Mouse (Mus musculus): ENCODE measurements at regions not wholly inside any gene's neighbourhood (a gene's known extent, or its start where the extent isn't known, plus 50 kb on each side); places are given as distances from the start of the nearest gene placed in this dataset.
A peak's percentile ranks its signal among the peaks of the same experiment; 100 is the strongest.

DNA sequence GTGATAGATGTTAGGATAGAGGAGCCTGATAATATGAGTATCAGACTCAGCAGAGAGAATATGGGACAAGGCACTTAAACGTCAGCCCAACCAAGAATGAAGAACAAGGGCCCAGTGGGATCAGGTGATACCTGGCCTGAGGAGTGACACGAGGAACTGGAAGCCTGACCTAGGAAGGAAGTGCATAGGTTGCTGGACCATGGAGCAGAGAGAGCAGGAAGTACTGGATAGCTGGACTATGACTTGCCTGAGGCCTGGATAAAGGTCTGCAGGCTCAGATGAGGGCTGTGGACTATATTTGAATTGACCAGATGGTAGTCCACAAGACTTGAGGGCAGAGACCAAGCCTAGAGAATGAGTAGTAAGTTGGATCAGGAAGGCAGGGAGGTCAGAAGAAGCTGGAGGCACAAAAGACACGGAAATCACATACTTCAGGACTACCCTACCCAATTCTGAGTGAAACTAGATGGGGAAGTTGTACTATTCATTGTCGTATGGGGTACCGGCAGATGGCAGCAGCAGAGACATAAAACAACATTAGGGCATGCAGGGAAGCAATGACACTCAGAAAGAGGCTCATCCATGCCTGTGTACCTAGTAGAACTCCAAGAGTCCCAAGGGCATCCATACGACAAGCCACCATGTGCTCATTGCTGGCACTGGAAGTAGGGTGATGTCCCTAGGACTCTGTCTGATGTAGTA is 57.0 kb upstream of the Cd93 start:
- 84% methylated on average over 6 of the region's 6 CpGs for WGBS
- no peak for TF ChIP-seq CTCF (IDR thresholded peaks at IDR 0.05; ENCODE audit: low read depth)
- Histone ChIP-seq H3K9me3 (ENCODE audit: low read depth, low read length) (no peaks in the 10 kb centered on the region), H3K4me3 (ENCODE audit: low read depth, low read length) (no peak overlapping the region), H3K27me3 (ENCODE audit: insufficient read depth, low read length) (no peaks in the 10 kb centered on the region), H3K36me3 (ENCODE audit: insufficient read depth) (no peaks in the 10 kb centered on the region), H3K4me1 (ENCODE audit: insufficient read depth) (peaks cover 13% of the 10 kb centered on the region; the same call in 1 of the 2 replicates), H3K4me2 (no peak overlapping the region), H3K27ac (ENCODE audit: low read depth) (no peak overlapping the region), H3K9ac (no peak overlapping the region)
- DNase-seq (no peak), ATAC-seq (ENCODE audit: insufficient read depth) (no peak)

DNA sequence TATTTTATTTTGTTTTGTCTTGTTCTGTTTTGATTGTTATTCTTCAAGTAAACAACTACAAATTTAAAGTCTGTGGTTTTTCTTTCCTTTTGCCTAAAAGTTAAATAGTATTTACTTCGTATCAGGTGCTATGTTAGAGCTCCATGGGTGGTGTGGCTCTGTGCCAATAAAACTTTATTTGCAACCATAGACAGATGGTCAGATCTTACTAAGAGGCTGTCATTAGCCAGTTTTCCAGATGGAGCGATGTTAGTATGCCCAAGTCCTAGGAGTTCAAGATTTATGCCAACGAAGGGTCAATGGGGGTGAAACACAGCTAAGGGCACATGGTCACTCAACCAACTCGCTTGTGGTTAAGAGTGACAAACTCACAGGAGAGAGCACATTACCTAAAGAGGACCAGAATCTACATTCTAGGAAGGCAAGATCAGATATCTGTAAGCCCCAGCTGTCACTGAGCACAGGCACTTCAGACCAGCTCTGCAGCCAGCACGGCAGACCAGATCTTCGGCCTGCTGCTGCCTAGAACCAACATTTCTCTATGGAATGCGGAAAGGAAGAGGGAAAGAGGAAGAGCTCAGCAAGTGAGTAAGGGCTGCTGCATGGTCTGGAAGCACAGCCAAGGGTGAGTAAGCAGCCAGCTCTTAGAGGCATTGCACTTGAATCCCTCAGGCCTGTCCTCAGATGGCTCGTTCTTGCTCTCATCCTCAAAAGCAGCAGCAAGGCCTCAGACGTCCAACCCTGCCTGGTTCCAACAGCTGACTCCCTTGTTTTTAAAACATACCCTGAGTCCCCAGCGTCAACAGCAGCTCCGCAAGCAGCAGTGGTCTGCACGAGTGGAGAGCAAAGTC is 54.3 kb upstream of the Cd93 start:
- TF ChIP-seq CTCF (IDR thresholded peaks at IDR 0.05; ENCODE audit: low read depth) = no peak
- no peaks in the 10 kb centered on the region for H3K27me3 ChIP-seq (ENCODE audit: insufficient read depth, low read length)
- no peak overlapping the region for H3K4me3 ChIP-seq (ENCODE audit: low read depth, low read length)
- DNase-seq (peak; percentile 66), ATAC-seq (ENCODE audit: insufficient read depth) (peak; percentile 48; the same call in 1 of the 2 replicates)
- H3K9ac ChIP-seq = no peak overlapping the region
- 0 out of 2 replicates have a peak overlapping the region, but pooled peaks have one; percentile 33 for H3K27ac ChIP-seq (ENCODE audit: low read depth)
- H3K9me3 ChIP-seq (ENCODE audit: low read depth, low read length) = no peaks in the 10 kb centered on the region
- WGBS = 63% methylated on average over 12 of the region's 12 CpGs
- peaks cover 10% of the 10 kb centered on the region; the same call in 1 of the 2 replicates for H3K4me1 ChIP-seq (ENCODE audit: insufficient read depth)
- no peaks in the 10 kb centered on the region for H3K36me3 ChIP-seq (ENCODE audit: insufficient read depth)
- H3K4me2 ChIP-seq = no peak overlapping the region

DNA sequence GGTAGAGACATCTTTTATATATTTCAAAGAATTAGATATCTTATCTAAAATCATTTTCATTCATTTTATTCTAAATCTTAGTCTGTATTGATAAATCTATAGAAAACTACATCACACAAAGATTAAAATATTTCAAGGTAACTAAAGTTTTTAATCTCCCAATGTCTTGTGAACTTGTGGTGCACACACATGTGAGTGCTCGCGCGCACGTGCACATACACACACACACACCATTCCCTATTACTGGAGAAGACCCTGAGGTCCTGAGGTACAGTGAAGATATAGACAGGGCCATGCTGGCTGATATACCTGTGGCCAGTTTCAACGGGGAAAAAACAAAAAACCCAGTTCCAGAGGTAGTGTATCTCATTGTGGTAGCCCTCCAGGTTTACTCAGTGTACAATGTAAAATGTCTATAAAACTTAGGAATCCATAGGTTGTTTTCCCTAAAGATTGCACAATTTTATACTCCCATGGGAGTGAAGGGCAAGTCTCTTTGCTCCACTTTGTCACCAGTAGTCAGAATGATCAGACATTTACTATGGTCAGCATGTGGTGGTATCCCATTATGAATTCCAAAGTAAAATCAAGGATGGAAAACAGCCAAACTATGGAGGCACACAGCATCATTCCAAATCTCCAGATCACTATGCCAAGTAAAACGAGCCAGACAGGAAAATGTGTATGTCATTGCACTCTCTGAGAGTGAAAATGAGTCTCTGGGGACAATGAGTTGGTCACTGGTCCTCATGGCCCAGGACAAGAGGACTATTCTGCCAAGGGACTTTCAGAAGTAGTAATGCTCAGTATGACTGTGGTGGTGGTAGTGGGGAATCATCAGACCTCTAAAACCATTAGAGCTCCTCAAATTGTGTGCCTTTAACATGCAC is 53.0 kb upstream of the Cd93 start:
- Histone ChIP-seq H3K27me3 (ENCODE audit: insufficient read depth, low read length) (no peaks in the 10 kb centered on the region), H3K9ac (no peak overlapping the region), H3K27ac (ENCODE audit: low read depth) (peak overlapping the region; percentile 55; the same call in 1 of the 2 replicates), H3K9me3 (ENCODE audit: low read depth, low read length) (no peaks in the 10 kb centered on the region), H3K4me2 (no peak overlapping the region), H3K4me1 (ENCODE audit: insufficient read depth) (peaks cover 6% of the 10 kb centered on the region; the same call in 1 of the 2 replicates), H3K4me3 (ENCODE audit: low read depth, low read length) (no peak overlapping the region), H3K36me3 (ENCODE audit: insufficient read depth) (no peaks in the 10 kb centered on the region)
- 82% methylated on average over 6 of the region's 6 CpGs for WGBS
- no peak for DNase-seq
- no peak for ATAC-seq (ENCODE audit: insufficient read depth)
- TF ChIP-seq CTCF (IDR thresholded peaks at IDR 0.05; ENCODE audit: low read depth) = no peak

DNA sequence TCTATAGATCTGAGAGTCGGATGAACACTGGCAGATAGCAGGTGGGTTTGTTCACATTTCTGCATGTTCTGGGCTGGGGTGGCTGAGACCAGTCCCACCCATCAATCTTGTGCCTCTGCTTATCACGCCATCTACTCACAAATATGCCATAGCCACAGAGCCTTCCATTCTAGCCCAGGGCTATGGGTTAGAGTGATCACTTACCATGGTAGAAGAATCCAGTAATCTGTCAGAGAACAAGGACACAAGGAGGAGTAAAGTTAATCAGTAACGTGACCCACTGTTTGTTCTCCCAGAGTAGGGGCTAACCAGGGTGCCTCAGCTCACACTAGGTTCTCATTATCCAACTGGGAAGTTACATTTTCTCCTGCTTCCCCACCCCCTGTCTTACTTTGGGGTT is 52.1 kb upstream of the Cd93 start:
- Histone ChIP-seq H3K9ac (no peak overlapping the region), H3K4me2 (no peak overlapping the region), H3K27ac (ENCODE audit: low read depth) (no peak overlapping the region), H3K27me3 (ENCODE audit: insufficient read depth, low read length) (no peaks in the 10 kb centered on the region), H3K4me3 (ENCODE audit: low read depth, low read length) (no peak overlapping the region), H3K4me1 (ENCODE audit: insufficient read depth) (peaks cover 6% of the 10 kb centered on the region; the same call in 1 of the 2 replicates), H3K9me3 (ENCODE audit: low read depth, low read length) (no peaks in the 10 kb centered on the region), H3K36me3 (ENCODE audit: insufficient read depth) (no peaks in the 10 kb centered on the region)
- no peak for DNase-seq
- no peak for ATAC-seq (ENCODE audit: insufficient read depth)
- 62% methylated on average over 3 of the region's 3 CpGs for WGBS
- no peak for TF ChIP-seq CTCF (IDR thresholded peaks at IDR 0.05; ENCODE audit: low read depth)

DNA sequence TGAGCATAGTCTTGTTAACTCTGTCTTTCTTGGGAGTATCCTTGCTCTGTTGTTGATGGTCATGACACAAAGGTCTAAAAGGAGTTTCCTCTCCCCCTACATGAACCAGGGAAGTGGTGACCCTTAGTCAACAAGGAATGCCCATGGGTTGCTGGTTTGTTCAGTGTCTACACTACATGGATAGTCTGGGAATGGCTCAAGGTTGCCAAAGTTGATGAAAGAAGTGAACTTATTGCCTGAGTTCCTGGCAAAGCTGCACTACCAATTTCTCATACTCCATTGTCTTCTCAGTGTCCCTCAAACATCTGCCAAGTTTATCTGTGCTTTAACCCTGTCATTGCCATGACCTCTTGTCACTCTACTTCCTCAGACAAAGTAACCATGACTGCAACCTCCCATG is 49.9 kb upstream of the Cd93 start:
- H3K9ac ChIP-seq = no peak overlapping the region
- no peak overlapping the region for H3K4me2 ChIP-seq
- H3K27me3 ChIP-seq (ENCODE audit: insufficient read depth, low read length) = no peaks in the 10 kb centered on the region
- no peak for DNase-seq
- no peak for TF ChIP-seq CTCF (IDR thresholded peaks at IDR 0.05; ENCODE audit: low read depth)
- H3K27ac ChIP-seq (ENCODE audit: low read depth) = no peak overlapping the region
- no peak overlapping the region for H3K4me3 ChIP-seq (ENCODE audit: low read depth, low read length)
- H3K9me3 ChIP-seq (ENCODE audit: low read depth, low read length) = no peaks in the 10 kb centered on the region
- peaks cover 6% of the 10 kb centered on the region; the same call in 1 of the 2 replicates for H3K4me1 ChIP-seq (ENCODE audit: insufficient read depth)
- no peak for ATAC-seq (ENCODE audit: insufficient read depth)
- H3K36me3 ChIP-seq (ENCODE audit: insufficient read depth) = no peaks in the 10 kb centered on the region

Measured in lung, embryonic 14.5 days (tissue).